Mouse (Mus musculus): ENCODE results near the gene Cyb561. TPM values are rescaled to one million over a fixed set of nuclear protein-coding genes. Genes with fewer than 3 reads are reported as not detected.

Gene Cyb561
- total RNA-seq, 2 experiments from 2014 or later: 0.77 TPM

- no peak for ATAC-seq (replicated peaks; ENCODE audit: low FRiP score, poor library complexity, severe bottlenecking)
Observed at GRCm38 (mm10) chr11:105955815-105956430, 2.8 kb upstream of the Cyb561 start.

- ATAC-seq (replicated peaks; ENCODE audit: low FRiP score, poor library complexity, severe bottlenecking): no peak
Observed at GRCm38 (mm10) chr11:105953402-105953801, 266 bp upstream of the Cyb561 start.

GRCm38 (mm10) chr11:105952111-105952510 lies 1.0 kb downstream of the Cyb561 start:
- ATAC-seq (replicated peaks; ENCODE audit: low FRiP score, poor library complexity, severe bottlenecking): no peak

- ATAC-seq (replicated peaks; ENCODE audit: low FRiP score, poor library complexity, severe bottlenecking): no peak
Observed at GRCm38 (mm10) chr11:105951601-105952044, 1.5 kb downstream of the Cyb561 start.

- ATAC-seq (replicated peaks; ENCODE audit: low FRiP score, poor library complexity, severe bottlenecking): no peak
Observed at GRCm38 (mm10) chr11:105950519-105950918, 2.6 kb downstream of the Cyb561 start.

- ATAC-seq (replicated peaks; ENCODE audit: low FRiP score, poor library complexity, severe bottlenecking): no peak
Observed at GRCm38 (mm10) chr11:105948255-105948654, 4.9 kb downstream of the Cyb561 start.

GRCm38 (mm10) chr11:105946694-105947154 lies 6.4 kb downstream of the Cyb561 start:
- ATAC-seq (replicated peaks; ENCODE audit: low FRiP score, poor library complexity, severe bottlenecking): no peak

GRCm38 (mm10) chr11:105944770-105945672 lies 8.1 kb downstream of the Cyb561 start:
- no peak for ATAC-seq (replicated peaks; ENCODE audit: low FRiP score, poor library complexity, severe bottlenecking)

GRCm38 (mm10) chr11:105944126-105944621 lies 9.0 kb downstream of the Cyb561 start:
- ATAC-seq (replicated peaks; ENCODE audit: low FRiP score, poor library complexity, severe bottlenecking): 0 out of 2 replicates have a peak, but pooled peaks have one; percentile 29

- no peak for ATAC-seq (replicated peaks; ENCODE audit: low FRiP score, poor library complexity, severe bottlenecking)
Observed at GRCm38 (mm10) chr11:105943133-105944102, 9.7 kb downstream of the Cyb561 start.

GRCm38 (mm10) chr11:105941973-105942372 lies 11.2 kb downstream of the Cyb561 start:
- ATAC-seq (replicated peaks; ENCODE audit: low FRiP score, poor library complexity, severe bottlenecking): no peak

GRCm38 (mm10) chr11:105938771-105939170 lies 14.4 kb downstream of the Cyb561 start:
- no peak for ATAC-seq (replicated peaks; ENCODE audit: low FRiP score, poor library complexity, severe bottlenecking)

- no peak for ATAC-seq (replicated peaks; ENCODE audit: low FRiP score, poor library complexity, severe bottlenecking)
Observed at GRCm38 (mm10) chr11:105936974-105937373, 16.2 kb downstream of the Cyb561 start.

GRCm38 (mm10) chr11:105936200-105936599 lies 16.9 kb downstream of the Cyb561 start:
- ATAC-seq (replicated peaks; ENCODE audit: low FRiP score, poor library complexity, severe bottlenecking): no peak

- no peak for ATAC-seq (replicated peaks; ENCODE audit: low FRiP score, poor library complexity, severe bottlenecking)
Observed at GRCm38 (mm10) chr11:105935496-105935895, 17.6 kb downstream of the Cyb561 start.

GRCm38 (mm10) chr11:105934816-105935215 lies 18.3 kb downstream of the Cyb561 start:
- no peak for ATAC-seq (replicated peaks; ENCODE audit: low FRiP score, poor library complexity, severe bottlenecking)

GRCm38 (mm10) chr11:105934303-105934711 lies 18.8 kb downstream of the Cyb561 start:
- no peak for ATAC-seq (replicated peaks; ENCODE audit: low FRiP score, poor library complexity, severe bottlenecking)

GRCm38 (mm10) chr11:105933746-105934145 lies 19.4 kb downstream of the Cyb561 start:
- no peak for ATAC-seq (replicated peaks; ENCODE audit: low FRiP score, poor library complexity, severe bottlenecking)

- no peak for ATAC-seq (replicated peaks; ENCODE audit: low FRiP score, poor library complexity, severe bottlenecking)
Observed at GRCm38 (mm10) chr11:105931380-105931779, 21.8 kb downstream of the Cyb561 start.

GRCm38 (mm10) chr11:105928171-105928570 lies 25.0 kb downstream of the Cyb561 start:
- no peak for ATAC-seq (replicated peaks; ENCODE audit: low FRiP score, poor library complexity, severe bottlenecking)

All from erythroblast, adult 5-6 weeks (primary cell).